Mouse (Mus musculus) E14TG2a.4 (cell line): ENCODE measurements around the gene Ranbp2.

ENCODE experiments used
- CTCF ChIP-seq: conservative IDR thresholded peaks from 2 replicates; pipeline ENCODE4 v1.5.1; 2014; ENCODE audit warnings: low read length
- NANOG ChIP-seq: IDR thresholded peaks from 2 replicates; pipeline ENCODE4 v1.6.1; 2014; ENCODE audit warnings: borderline replicate concordance, low read length, mixed read lengths
- POU5F1 ChIP-seq: IDR thresholded peaks from 2 replicates; pipeline ENCODE4 v1.6.1; 2014; ENCODE audit warnings: low read length, borderline replicate concordance

- TF ChIP-seq CTCF (no peak), NANOG (no peak), POU5F1 (no peak)
Measured at GRCm38 (mm10) chr10:58446384-58447279, at the start of gene Ranbp2.
